Comparison of ENCODE assay signal across 20 mouse cellular contexts in the genomic region with DNA sequence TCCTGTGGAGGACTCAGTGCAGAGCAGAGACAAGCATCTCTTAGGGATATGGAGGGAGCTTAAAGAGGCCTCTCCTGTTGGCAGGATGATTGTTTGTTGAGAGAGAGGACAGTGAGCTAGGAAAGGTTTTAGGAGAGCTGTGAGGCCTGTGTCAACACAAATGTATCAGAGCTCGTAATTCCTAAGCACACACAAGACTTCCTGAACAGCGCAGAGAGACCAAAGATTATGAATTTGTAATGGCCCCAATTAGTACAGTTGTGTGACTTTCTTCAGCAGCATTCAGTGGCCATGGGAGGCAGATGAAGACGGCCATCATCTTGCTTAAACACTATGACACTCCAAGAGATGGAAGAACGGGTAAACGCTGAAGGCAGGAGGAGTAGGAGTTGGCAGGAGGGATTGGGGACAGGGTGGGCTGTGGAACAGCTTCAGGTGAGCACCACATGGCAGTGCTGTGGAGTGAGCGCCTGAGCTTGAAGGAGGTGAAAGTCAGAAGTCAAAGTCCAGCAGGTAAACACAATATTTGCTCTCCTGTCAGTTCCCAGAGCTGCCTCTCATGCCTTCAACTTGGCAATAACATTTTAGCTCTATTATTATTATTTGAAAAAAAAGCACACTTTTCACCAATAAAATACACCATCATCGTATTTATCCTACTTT.
"Had no signal": no experiment of that assay in that cellular context is flagged by ENCODE, and none has a peak within 500 bp of the region (broad histone marks: within the 10 kb centered on the region; RNA-seq: fewer than 3 reads in every experiment).

No protein-coding gene starts in this region.

- ATAC-seq: midbrain, embryonic 15.5 days had no signal

- H3K36me3 ChIP-seq: hindbrain, embryonic 15.5 days; limb, embryonic 12.5 days; limb, embryonic 15.5 days; lung, embryonic 15.5 days; midbrain, embryonic 15.5 days; neural tube, embryonic 12.5 days; neural tube, embryonic 15.5 days had no signal

- H3K4me3 ChIP-seq: hindbrain, embryonic 15.5 days; left cerebral cortex, adult 2 months; limb, embryonic 12.5 days; limb, embryonic 15.5 days; lung, embryonic 15.5 days; megakaryocyte, embryonic 14.5 days; midbrain, embryonic 15.5 days; neural tube, embryonic 12.5 days; neural tube, embryonic 15.5 days had no signal

- H3K4me1 ChIP-seq: hindbrain, embryonic 15.5 days; limb, embryonic 12.5 days; limb, embryonic 15.5 days; lung, embryonic 15.5 days; megakaryocyte, embryonic 14.5 days; midbrain, embryonic 15.5 days; neural tube, embryonic 12.5 days; neural tube, embryonic 15.5 days had no signal

- DNase-seq: kidney, adult 2 months; kidney, postnatal 25 days; layer of hippocampus, postnatal 36 days; lung, adult 18-20 months; lung, postnatal 10 days; lung, postnatal 36 days; retina, postnatal 1 day; thymus, postnatal 36 days had no signal

- H3K27ac ChIP-seq: hindbrain, embryonic 15.5 days; kidney, postnatal 0 days; left cerebral cortex, adult 2 months; limb, embryonic 12.5 days; limb, embryonic 15.5 days; liver, embryonic 14.5 days; lung, embryonic 15.5 days; midbrain, embryonic 15.5 days; neural tube, embryonic 12.5 days; neural tube, embryonic 15.5 days had no signal

- H3K9ac ChIP-seq: hindbrain, embryonic 15.5 days; limb, embryonic 12.5 days; limb, embryonic 15.5 days; liver, embryonic 14.5 days; lung, embryonic 15.5 days; midbrain, embryonic 15.5 days; neural tube, embryonic 12.5 days; neural tube, embryonic 15.5 days had no signal

- H3K27me3 ChIP-seq: hindbrain, embryonic 15.5 days; limb, embryonic 12.5 days; limb, embryonic 15.5 days; lung, embryonic 15.5 days; megakaryocyte, embryonic 14.5 days; midbrain, embryonic 15.5 days; neural tube, embryonic 12.5 days; neural tube, embryonic 15.5 days had no signal

- H3K4me2 ChIP-seq: hindbrain, embryonic 15.5 days; limb, embryonic 12.5 days; limb, embryonic 15.5 days; lung, embryonic 15.5 days; midbrain, embryonic 11.5 days; midbrain, embryonic 15.5 days; neural tube, embryonic 12.5 days; neural tube, embryonic 15.5 days had no signal

- H3K9me3 ChIP-seq: hindbrain, embryonic 15.5 days; limb, embryonic 12.5 days; limb, embryonic 15.5 days; midbrain, embryonic 15.5 days; neural tube, embryonic 12.5 days; neural tube, embryonic 15.5 days had no signal
